Mouse (Mus musculus) ES-E14 (cell line): ENCODE measurements around the gene Siglec1.

Experiments
- CHD2 ChIP-seq: IDR thresholded peaks from 2 replicates; pipeline ENCODE4 v1.6.1; 2014; ENCODE audit warnings: mild to moderate bottlenecking, low read depth, low read length, inconsistent platforms
- HCFC1 ChIP-seq: IDR thresholded peaks from 2 replicates; pipeline ENCODE4 v1.6.1; 2012; ENCODE audit warnings: low read length, inconsistent platforms, borderline replicate concordance; ENCODE audit not compliant: insufficient read depth
- ZNF384 ChIP-seq: IDR thresholded peaks from 2 replicates; pipeline ENCODE4 v1.6.1; 2012; ENCODE audit warnings: low read depth, low read length, inconsistent platforms

DNA sequence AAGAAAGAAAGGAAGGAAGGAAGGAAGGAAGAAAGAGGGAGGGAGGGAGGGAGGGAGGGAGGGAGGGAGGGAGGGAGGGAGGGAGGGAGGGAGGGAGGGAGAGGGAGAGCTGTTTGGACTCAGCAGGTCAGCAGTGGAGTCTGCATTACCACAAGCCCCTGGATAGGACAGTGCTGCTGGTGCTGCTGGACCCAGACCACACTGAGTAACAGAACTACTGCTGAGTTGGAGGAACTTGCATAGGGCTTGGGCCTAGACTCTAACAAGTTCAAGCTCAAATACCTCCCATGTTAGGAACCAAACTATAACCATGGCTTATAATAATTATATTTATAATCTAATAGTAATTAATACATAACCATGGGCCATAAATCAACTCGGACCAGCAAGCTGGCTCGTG, 44.3 kb upstream of the Siglec1 start:
- no peak for TF ChIP-seq HCFC1
- no peak for TF ChIP-seq CHD2
- TF ChIP-seq ZNF384: no peak
